Mouse (Mus musculus): ENCODE data around the gene Lbx1. TPM values are rescaled to one million over a fixed set of nuclear protein-coding genes. Genes with fewer than 3 reads are reported as not detected.
A peak's percentile ranks its signal among the peaks of the same experiment; 100 is the strongest.

Gene Lbx1
- polyA plus RNA-seq, 1 experiment from 2014 or later: 0.05 TPM

- H3K27ac ChIP-seq (replicated peaks): no peak overlapping the region
- 2% methylated on average over 17 of the region's 17 CpGs for WGBS
- H3K36me3 ChIP-seq: no peaks in the 10 kb centered on the region
- H3K4me3 ChIP-seq: no peak overlapping the region
- H3K9me3 ChIP-seq (replicated peaks): no peaks in the 10 kb centered on the region
- peaks cover 17% of the 10 kb centered on the region for H3K4me1 ChIP-seq
- DNase-seq (ENCODE audit: low spot score): peak; percentile 45
- H3K27me3 ChIP-seq (ENCODE audit: low read depth, poor library complexity, severe bottlenecking): peaks cover 96% of the 10 kb centered on the region
Observed at GRCm38 (mm10) chr19:45222141-45222782, 13.3 kb downstream of the Lbx1 start.

GRCm38 (mm10) chr19:45221458-45221783, 14.2 kb downstream of the Lbx1 start:
- under 1% methylated on average over 9 of the region's 9 CpGs for WGBS
- no peak overlapping the region for H3K27ac ChIP-seq (replicated peaks)
- peak overlapping the region; percentile 47 for H3K4me3 ChIP-seq
- no peaks in the 10 kb centered on the region for H3K36me3 ChIP-seq
- no peak for DNase-seq (ENCODE audit: low spot score)
- no peaks in the 10 kb centered on the region for H3K9me3 ChIP-seq (replicated peaks)
- peaks cover 17% of the 10 kb centered on the region for H3K4me1 ChIP-seq
- peaks cover 95% of the 10 kb centered on the region for H3K27me3 ChIP-seq (ENCODE audit: low read depth, poor library complexity, severe bottlenecking)

- 2% methylated on average over 29 of the region's 29 CpGs for WGBS
- peak; percentile 86 for DNase-seq (ENCODE audit: low spot score)
- Histone ChIP-seq H3K27me3 (ENCODE audit: low read depth, poor library complexity, severe bottlenecking) (peaks cover 95% of the 10 kb centered on the region), H3K27ac (replicated peaks) (peak overlapping the region; percentile 57), H3K9me3 (replicated peaks) (no peaks in the 10 kb centered on the region), H3K4me1 (peaks cover 17% of the 10 kb centered on the region), H3K4me3 (peak overlapping the region; percentile 47), H3K36me3 (no peaks in the 10 kb centered on the region)
Observed at GRCm38 (mm10) chr19:45220593-45221457, 14.8 kb downstream of the Lbx1 start.

- WGBS: 8% methylated on average over 9 of the region's 9 CpGs
- Histone ChIP-seq H3K27ac (replicated peaks) (no peak overlapping the region), H3K36me3 (no peaks in the 10 kb centered on the region), H3K9me3 (replicated peaks) (no peaks in the 10 kb centered on the region), H3K4me1 (peaks cover 5% of the 10 kb centered on the region), H3K27me3 (ENCODE audit: low read depth, poor library complexity, severe bottlenecking) (peaks cover 57% of the 10 kb centered on the region), H3K4me3 (no peak overlapping the region)
- peak; percentile 39 for DNase-seq (ENCODE audit: low spot score)
Observed at GRCm38 (mm10) chr19:45216240-45216639, 19.4 kb downstream of the Lbx1 start.

- Histone ChIP-seq H3K4me3 (no peak overlapping the region), H3K27me3 (ENCODE audit: low read depth, poor library complexity, severe bottlenecking) (peaks cover 49% of the 10 kb centered on the region), H3K27ac (replicated peaks) (no peak overlapping the region), H3K36me3 (no peaks in the 10 kb centered on the region), H3K9me3 (replicated peaks) (no peaks in the 10 kb centered on the region), H3K4me1 (no peaks in the 10 kb centered on the region)
- no peak for DNase-seq (ENCODE audit: low spot score)
- 81% methylated on average over 4 of the region's 4 CpGs for WGBS
Observed at GRCm38 (mm10) chr19:45215431-45215830, 20.2 kb downstream of the Lbx1 start.

- Histone ChIP-seq H3K9me3 (replicated peaks) (peaks cover 5% of the 10 kb centered on the region; the same call in 1 of the 2 replicates), H3K4me1 (peaks cover 8% of the 10 kb centered on the region; the same call in 1 of the 2 replicates), H3K36me3 (no peaks in the 10 kb centered on the region), H3K4me3 (no peak overlapping the region), H3K27me3 (ENCODE audit: low read depth, poor library complexity, severe bottlenecking) (peaks cover 41% of the 10 kb centered on the region), H3K27ac (replicated peaks) (no peak overlapping the region)
- WGBS: 88% methylated on average over 14 of the region's 14 CpGs
- DNase-seq (ENCODE audit: low spot score): no peak
Observed at GRCm38 (mm10) chr19:45209776-45210422, 25.7 kb downstream of the Lbx1 start.

GRCm38 (mm10) chr19:45209191-45209590, 26.4 kb downstream of the Lbx1 start:
- no peak for DNase-seq (ENCODE audit: low spot score)
- no peak overlapping the region for H3K27ac ChIP-seq (replicated peaks)
- WGBS: 79% methylated on average over 1 of the region's 1 CpGs

GRCm38 (mm10) chr19:45208438-45209060, 27.1 kb downstream of the Lbx1 start:
- 20% methylated on average over 22 of the region's 22 CpGs for WGBS
- peak overlapping the region; percentile 12; the same call in 1 of the 2 replicates for H3K4me3 ChIP-seq
- H3K27ac ChIP-seq (replicated peaks): no peak overlapping the region
- peaks cover 38% of the 10 kb centered on the region for H3K27me3 ChIP-seq (ENCODE audit: low read depth, poor library complexity, severe bottlenecking)
- peaks cover 5% of the 10 kb centered on the region; the same call in 1 of the 2 replicates for H3K9me3 ChIP-seq (replicated peaks)
- DNase-seq (ENCODE audit: low spot score): no peak
- H3K4me1 ChIP-seq: peaks cover 8% of the 10 kb centered on the region; the same call in 1 of the 2 replicates
- no peaks in the 10 kb centered on the region for H3K36me3 ChIP-seq

More at GRCm38 (mm10) chr19:45209191-45209590, 26.4 kb downstream of the Lbx1 start:
- H3K27me3 ChIP-seq (ENCODE audit: low read depth, poor library complexity, severe bottlenecking): peaks cover 38% of the 10 kb centered on the region
- no peak overlapping the region for H3K4me3 ChIP-seq
- no peaks in the 10 kb centered on the region for H3K36me3 ChIP-seq
- H3K4me1 ChIP-seq: peaks cover 8% of the 10 kb centered on the region; the same call in 1 of the 2 replicates
- H3K9me3 ChIP-seq (replicated peaks): peaks cover 5% of the 10 kb centered on the region; the same call in 1 of the 2 replicates

- H3K27ac ChIP-seq (replicated peaks): no peak overlapping the region
- H3K4me1 ChIP-seq: peaks cover 8% of the 10 kb centered on the region; the same call in 1 of the 2 replicates
- peaks cover 5% of the 10 kb centered on the region; the same call in 1 of the 2 replicates for H3K9me3 ChIP-seq (replicated peaks)
- DNase-seq (ENCODE audit: low spot score): no peak
- peak overlapping the region; percentile 12; the same call in 1 of the 2 replicates for H3K4me3 ChIP-seq
- peaks cover 38% of the 10 kb centered on the region for H3K27me3 ChIP-seq (ENCODE audit: low read depth, poor library complexity, severe bottlenecking)
- no peaks in the 10 kb centered on the region for H3K36me3 ChIP-seq
- 44% methylated on average over 19 of the region's 19 CpGs for WGBS
Observed at GRCm38 (mm10) chr19:45207662-45208437, 27.8 kb downstream of the Lbx1 start.

GRCm38 (mm10) chr19:45207153-45207552, 28.5 kb downstream of the Lbx1 start:
- Histone ChIP-seq H3K9me3 (replicated peaks) (peaks cover 11% of the 10 kb centered on the region), H3K4me3 (no peak overlapping the region), H3K4me1 (peaks cover 8% of the 10 kb centered on the region; the same call in 1 of the 2 replicates), H3K36me3 (no peaks in the 10 kb centered on the region), H3K27ac (replicated peaks) (no peak overlapping the region), H3K27me3 (ENCODE audit: low read depth, poor library complexity, severe bottlenecking) (peaks cover 38% of the 10 kb centered on the region)
- no peak for DNase-seq (ENCODE audit: low spot score)
- 94% methylated on average over 15 of the region's 15 CpGs for WGBS

- H3K4me1 ChIP-seq: peaks cover 8% of the 10 kb centered on the region; the same call in 1 of the 2 replicates
- no peak for DNase-seq (ENCODE audit: low spot score)
- H3K9me3 ChIP-seq (replicated peaks): peaks cover 11% of the 10 kb centered on the region
Observed at GRCm38 (mm10) chr19:45205311-45206105, 30.1 kb downstream of the Lbx1 start.

More at GRCm38 (mm10) chr19:45205311-45206105, 30.1 kb downstream of the Lbx1 start:
- Histone ChIP-seq H3K27me3 (ENCODE audit: low read depth, poor library complexity, severe bottlenecking) (peaks cover 38% of the 10 kb centered on the region), H3K27ac (replicated peaks) (no peak overlapping the region), H3K36me3 (no peaks in the 10 kb centered on the region), H3K4me3 (no peak overlapping the region)
- WGBS: 90% methylated on average over 3 of the region's 3 CpGs
